Mouse (Mus musculus) hindbrain, embryonic 12.5 days (tissue): ENCODE measurements around the gene Nufip1. TPM values are rescaled to one million over a fixed set of nuclear protein-coding genes. Genes with fewer than 3 reads are reported as not detected.

ENCODE experiments used
- ATAC-seq: fragments of 200-750 bp; cut with Nextera tagmentation; 2 replicates; pipeline ENCODE4 v1.8.0; 2017; ENCODE audit warnings: moderate TSS enrichment; ENCODE audit not compliant: low FRiP score
- H3K27ac ChIP-seq: fragments of 300-500 bp; sonication (generic); 2 replicates; pipeline ENCODE4 v1.5.1; 2016; ENCODE audit warnings: mild to moderate bottlenecking
- H3K27me3 ChIP-seq: fragments of 300-500 bp; sonication (generic); 2 replicates; pipeline ENCODE4 v1.6.1; 2016; ENCODE audit warnings: mild to moderate bottlenecking
- H3K36me3 ChIP-seq: fragments of 300-500 bp; sonication (generic); 2 replicates; pipeline ENCODE4 v1.6.1; 2016; ENCODE audit warnings: mild to moderate bottlenecking
- H3K4me1 ChIP-seq: fragments of 300-500 bp; sonication (generic); 2 replicates; pipeline ENCODE4 v1.6.1; 2016
- H3K4me2 ChIP-seq: fragments of 300-500 bp; sonication (generic); replicated peaks from 2 replicates; pipeline ENCODE4 v1.6.1; 2016; ENCODE audit warnings: mild to moderate bottlenecking
- H3K4me3 ChIP-seq: fragments of 300-500 bp; sonication (generic); 2 replicates; pipeline ENCODE4 v1.5.1; 2016; ENCODE audit warnings: mild to moderate bottlenecking
- H3K9ac ChIP-seq: fragments of 300-500 bp; sonication (generic); 2 replicates; pipeline ENCODE4 v1.6.1; 2016; ENCODE audit warnings: mild to moderate bottlenecking, moderate library complexity
- H3K9me3 ChIP-seq: fragments of 300-500 bp; sonication (generic); replicated peaks from 2 replicates; pipeline ENCODE4 v1.6.1; 2016; ENCODE audit warnings: mild to moderate bottlenecking
- WGBS: fragments of 180-500 bp; shearing (Covaris S2); methylation state at CpG from one replicate; pipeline ENCODE4 v1.1.7; 2016; 5-methylcytosine and 5-hydroxymethylcytosine counted together
- polyA plus RNA-seq: library from polyadenylated mRNA; unstranded; fragments of >200 nt; fragmentation: Nextera tagmentation; extraction: Ambion mirVana; gene quantifications from 2 replicates; pipeline ENCODE4 v1.2.1, GENCODE M21; 2016

Gene Nufip1
- 15.3 and 16.0 TPM in 2 replicates for polyA plus RNA-seq

- Histone ChIP-seq H3K27ac (peak within 1 kb of the TSS; percentile 68), H3K4me3 (peak within 1 kb of the TSS; percentile 71), H3K9me3 (no peaks in the 10 kb centered on the region), H3K4me2 (peak within 1 kb of the TSS; percentile 90), H3K4me1 (peaks cover 22% of the 10 kb centered on the region), H3K27me3 (no peaks in the 10 kb centered on the region), H3K9ac (peak within 1 kb of the TSS; percentile 70), H3K36me3 (peaks cover 24% of the 10 kb centered on the region)
- peak; percentile 99 for ATAC-seq
- under 1% methylated on average over 69 of the region's 69 CpGs for WGBS
Observed at GRCm38 (mm10) chr14:76110396-76111221, at the start of gene Nufip1, which contains the start of gene Gpalpp1. Nufip1 (plus strand) TSS chr14:76110891. Gpalpp1 (minus strand) TSS chr14:76110760.

GRCm38 (mm10) chr14:76067237-76067636, 43.5 kb upstream of the Nufip1 start:
- Histone ChIP-seq H3K9ac (no peak overlapping the region), H3K27ac (no peak overlapping the region), H3K27me3 (no peaks in the 10 kb centered on the region), H3K9me3 (no peaks in the 10 kb centered on the region), H3K4me1 (no peaks in the 10 kb centered on the region), H3K36me3 (no peaks in the 10 kb centered on the region), H3K4me3 (no peak overlapping the region), H3K4me2 (no peak overlapping the region)
- ATAC-seq = no peak
- WGBS = 58% methylated on average over 1 of the region's 1 CpGs

GRCm38 (mm10) chr14:76068296-76068695, 42.4 kb upstream of the Nufip1 start:
- no peaks in the 10 kb centered on the region for H3K36me3 ChIP-seq
- no peak overlapping the region for H3K27ac ChIP-seq
- H3K4me3 ChIP-seq = no peak overlapping the region
- WGBS = 75% methylated on average over 4 of the region's 4 CpGs
- no peak for ATAC-seq
- H3K9me3 ChIP-seq = no peaks in the 10 kb centered on the region
- H3K27me3 ChIP-seq = no peaks in the 10 kb centered on the region
- no peak overlapping the region for H3K4me2 ChIP-seq
- H3K9ac ChIP-seq = no peak overlapping the region
- H3K4me1 ChIP-seq = no peaks in the 10 kb centered on the region

DNA sequence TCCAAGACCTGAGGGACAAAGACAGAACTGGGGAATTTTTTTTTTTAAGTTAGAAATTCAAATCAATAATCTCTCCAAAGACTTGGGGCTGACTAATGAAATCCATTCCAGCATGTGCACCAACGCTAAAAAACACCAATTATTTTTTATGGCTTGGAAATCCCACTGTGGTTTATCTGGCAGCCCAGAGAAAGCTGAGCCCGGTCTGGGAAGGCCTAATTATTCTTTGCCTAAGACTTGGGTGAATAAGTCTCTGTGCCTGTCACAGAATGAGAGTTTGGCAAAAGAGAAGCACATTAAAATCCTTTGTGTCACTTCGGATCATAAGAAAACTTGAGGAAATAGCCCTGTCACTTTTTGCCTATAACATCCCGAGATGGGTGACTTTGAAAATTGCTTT, 41.4 kb upstream of the Nufip1 start:
- Histone ChIP-seq H3K36me3 (no peaks in the 10 kb centered on the region), H3K9me3 (no peaks in the 10 kb centered on the region), H3K27ac (no peak overlapping the region), H3K4me1 (no peaks in the 10 kb centered on the region), H3K4me3 (no peak overlapping the region), H3K27me3 (no peaks in the 10 kb centered on the region), H3K9ac (no peak overlapping the region), H3K4me2 (no peak overlapping the region)
- no peak for ATAC-seq
- WGBS = 69% methylated on average over 4 of the region's 4 CpGs

DNA sequence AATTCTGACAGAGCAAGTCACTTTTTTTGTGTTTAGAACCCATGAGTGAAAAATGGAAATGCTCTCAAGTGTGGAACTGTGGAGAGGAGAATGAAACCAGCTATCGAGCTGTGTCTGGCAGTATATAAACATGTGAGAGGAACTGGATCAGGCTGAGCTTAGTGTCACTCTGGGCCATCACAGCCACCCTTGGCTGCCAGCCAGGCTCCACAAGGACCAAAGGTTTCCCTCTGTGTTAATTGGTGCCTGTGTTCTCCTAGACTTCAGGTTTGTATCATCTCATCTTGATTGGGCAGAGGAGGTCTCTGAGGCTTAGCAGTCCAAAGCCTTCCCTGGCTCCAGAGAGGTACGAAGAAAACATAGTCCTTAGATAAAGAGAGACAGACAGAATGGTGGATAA, 38.1 kb upstream of the Nufip1 start:
- no peak for ATAC-seq
- H3K27me3 ChIP-seq = no peaks in the 10 kb centered on the region
- no peak overlapping the region for H3K9ac ChIP-seq
- no peak overlapping the region for H3K27ac ChIP-seq
- no peak overlapping the region for H3K4me3 ChIP-seq
- H3K36me3 ChIP-seq = no peaks in the 10 kb centered on the region
- WGBS = 89% methylated on average over 2 of the region's 2 CpGs
- no peaks in the 10 kb centered on the region for H3K9me3 ChIP-seq
- no peak overlapping the region for H3K4me2 ChIP-seq
- peaks cover 10% of the 10 kb centered on the region for H3K4me1 ChIP-seq

DNA sequence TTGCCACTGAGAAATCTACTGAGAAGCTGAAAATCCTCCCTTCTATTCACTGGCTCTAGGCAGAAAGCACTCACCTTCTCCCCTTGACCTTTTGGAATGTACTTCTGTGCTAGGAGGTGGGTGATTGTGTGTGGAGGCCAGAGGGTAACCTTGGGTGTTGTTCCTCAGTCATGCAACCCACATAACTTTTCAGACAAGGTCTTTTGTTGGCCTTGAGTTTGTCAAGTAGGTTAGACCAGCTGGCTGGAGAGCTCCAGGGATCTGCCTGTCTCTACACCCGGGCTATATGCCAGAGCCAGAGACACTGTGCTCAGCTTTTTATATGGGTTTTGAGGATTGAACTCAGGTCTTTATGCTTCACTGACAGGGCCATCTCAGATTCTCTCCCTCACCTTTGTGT, 36.5 kb upstream of the Nufip1 start:
- H3K9me3 ChIP-seq = no peaks in the 10 kb centered on the region
- peaks cover 10% of the 10 kb centered on the region for H3K4me1 ChIP-seq
- ATAC-seq = no peak
- H3K9ac ChIP-seq = no peak overlapping the region
- peaks cover 3% of the 10 kb centered on the region; the same call in 1 of the 2 replicates for H3K27me3 ChIP-seq
- 87% methylated on average over 1 of the region's 1 CpGs for WGBS
- no peaks in the 10 kb centered on the region for H3K36me3 ChIP-seq
- no peak overlapping the region for H3K27ac ChIP-seq
- no peak overlapping the region for H3K4me3 ChIP-seq
- no peak overlapping the region for H3K4me2 ChIP-seq

DNA sequence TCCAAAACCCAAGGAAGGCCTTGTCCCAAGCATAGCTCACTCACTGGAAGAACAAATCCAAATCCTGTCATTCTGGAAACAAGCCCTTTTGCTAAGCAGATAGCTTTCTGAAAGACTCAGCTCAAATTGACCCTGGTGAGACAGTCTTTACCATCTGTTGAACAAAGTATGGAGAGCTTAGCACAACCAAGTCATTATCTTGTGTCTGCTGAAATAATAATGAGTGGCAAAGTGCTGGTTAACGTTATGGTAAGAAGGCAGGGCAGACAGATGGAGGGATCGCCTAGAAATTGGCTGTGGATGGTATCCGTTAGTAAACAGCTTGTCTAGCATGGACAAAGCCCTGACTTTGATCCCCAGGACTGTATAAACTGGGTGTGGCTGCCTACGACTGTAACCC, 35.0 kb upstream of the Nufip1 start:
- WGBS = 61% methylated on average over 4 of the region's 4 CpGs
- H3K36me3 ChIP-seq = no peaks in the 10 kb centered on the region
- H3K27ac ChIP-seq = no peak overlapping the region
- ATAC-seq = no peak
- H3K9ac ChIP-seq = no peak overlapping the region
- H3K4me2 ChIP-seq = no peak overlapping the region
- H3K27me3 ChIP-seq = peaks cover 3% of the 10 kb centered on the region; the same call in 1 of the 2 replicates
- H3K4me1 ChIP-seq = peaks cover 10% of the 10 kb centered on the region
- no peaks in the 10 kb centered on the region for H3K9me3 ChIP-seq
- H3K4me3 ChIP-seq = no peak overlapping the region

DNA sequence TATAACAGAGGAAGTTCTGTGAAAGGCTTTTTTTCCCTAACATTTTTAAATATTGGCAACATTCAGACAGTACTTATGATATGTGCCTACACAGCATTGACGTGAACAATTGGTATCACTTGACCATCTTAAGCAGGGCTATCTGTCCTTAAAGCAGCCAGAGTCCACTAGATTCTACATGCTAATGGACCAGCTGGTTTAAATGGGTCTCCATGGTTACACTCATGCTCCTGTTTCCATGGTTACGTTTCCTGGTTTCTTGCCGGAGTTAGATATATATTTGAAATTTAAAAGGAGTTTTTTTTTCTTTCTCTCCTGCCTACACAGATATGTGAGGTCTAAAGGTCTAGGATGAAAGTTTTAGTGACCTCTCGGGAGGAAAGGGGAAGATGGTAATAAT, 34.1 kb upstream of the Nufip1 start:
- Histone ChIP-seq H3K4me2 (no peak overlapping the region), H3K27ac (no peak overlapping the region)

GRCm38 (mm10) chr14:76077088-76077491, 33.6 kb upstream of the Nufip1 start:
- Histone ChIP-seq H3K4me2 (no peak overlapping the region), H3K4me1 (peaks cover 10% of the 10 kb centered on the region), H3K9ac (no peak overlapping the region), H3K36me3 (no peaks in the 10 kb centered on the region), H3K9me3 (no peaks in the 10 kb centered on the region), H3K27me3 (peaks cover 3% of the 10 kb centered on the region; the same call in 1 of the 2 replicates), H3K27ac (no peak overlapping the region), H3K4me3 (no peak overlapping the region)
- 51% methylated on average over 9 of the region's 9 CpGs for WGBS
- peak; percentile 75 for ATAC-seq

More for the DNA sequence above, 34.1 kb upstream of the Nufip1 start:
- peak; percentile 64; the same call in 1 of the 2 replicates for ATAC-seq
- no peak overlapping the region for H3K4me3 ChIP-seq
- H3K9ac ChIP-seq = no peak overlapping the region
- H3K27me3 ChIP-seq = peaks cover 3% of the 10 kb centered on the region; the same call in 1 of the 2 replicates
- no peaks in the 10 kb centered on the region for H3K36me3 ChIP-seq
- 59% methylated on average over 4 of the region's 4 CpGs for WGBS
- peaks cover 10% of the 10 kb centered on the region for H3K4me1 ChIP-seq
- H3K9me3 ChIP-seq = no peaks in the 10 kb centered on the region

GRCm38 (mm10) chr14:76081451-76081850, 29.2 kb upstream of the Nufip1 start:
- no peak overlapping the region for H3K4me3 ChIP-seq
- WGBS = 65% methylated on average over 11 of the region's 11 CpGs
- no peak overlapping the region for H3K9ac ChIP-seq
- 0 out of 2 replicates have a peak, but pooled peaks cover 3% of the 10 kb centered on the region for H3K36me3 ChIP-seq
- no peak overlapping the region for H3K27ac ChIP-seq
- no peak for ATAC-seq
- no peaks in the 10 kb centered on the region for H3K9me3 ChIP-seq
- H3K4me2 ChIP-seq = no peak overlapping the region
- peaks cover 8% of the 10 kb centered on the region for H3K4me1 ChIP-seq
- peaks cover 3% of the 10 kb centered on the region; the same call in 1 of the 2 replicates for H3K27me3 ChIP-seq

- H3K9ac ChIP-seq = no peak overlapping the region
- 0 out of 2 replicates have a peak, but pooled peaks cover 6% of the 10 kb centered on the region for H3K36me3 ChIP-seq
- no peak overlapping the region for H3K4me3 ChIP-seq
- no peak overlapping the region for H3K4me2 ChIP-seq
- peaks cover 3% of the 10 kb centered on the region; the same call in 1 of the 2 replicates for H3K27me3 ChIP-seq
- 91% methylated on average over 13 of the region's 13 CpGs for WGBS
- no peak overlapping the region for H3K27ac ChIP-seq
- peaks cover under 1% of the 10 kb centered on the region for H3K4me1 ChIP-seq
- no peaks in the 10 kb centered on the region for H3K9me3 ChIP-seq
- ATAC-seq = no peak
Observed at GRCm38 (mm10) chr14:76082086-76082636, 28.5 kb upstream of the Nufip1 start.

GRCm38 (mm10) chr14:76084188-76084587, 26.5 kb upstream of the Nufip1 start:
- no peaks in the 10 kb centered on the region for H3K4me1 ChIP-seq
- 84% methylated on average over 3 of the region's 3 CpGs for WGBS
- no peaks in the 10 kb centered on the region for H3K27me3 ChIP-seq
- no peaks in the 10 kb centered on the region for H3K9me3 ChIP-seq
- H3K27ac ChIP-seq = no peak overlapping the region
- H3K36me3 ChIP-seq = peaks cover 8% of the 10 kb centered on the region; the same call in 1 of the 2 replicates
- no peak for ATAC-seq
- no peak overlapping the region for H3K4me2 ChIP-seq
- no peak overlapping the region for H3K9ac ChIP-seq
- no peak overlapping the region for H3K4me3 ChIP-seq
